Mouse (Mus musculus): ENCODE results near the gene Nif3l1. TPM values are rescaled to one million over a fixed set of nuclear protein-coding genes. Genes with fewer than 3 reads are reported as not detected.

Gene Nif3l1
- total RNA-seq, 2 experiments from 2014 or later: 28.4 to 48.7 TPM

DNA sequence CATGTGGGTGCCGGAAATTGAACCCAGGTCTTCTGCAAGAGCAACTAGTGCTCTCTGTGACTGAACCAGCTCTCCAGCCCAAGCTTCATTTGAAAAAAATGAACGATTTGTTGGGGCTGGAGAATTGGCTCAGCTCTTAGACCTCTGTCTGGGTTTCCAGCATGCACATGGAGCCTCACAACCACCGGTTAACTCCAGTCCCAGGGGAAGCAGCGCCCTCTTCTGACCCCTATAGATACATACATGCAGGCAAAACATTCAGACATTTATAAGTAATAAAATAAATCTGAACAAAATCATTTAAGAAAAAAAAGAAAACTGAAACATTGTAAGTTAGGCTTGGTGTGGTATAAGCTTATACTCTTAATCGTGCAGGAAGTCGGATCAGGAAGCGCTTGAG is 3.4 kb downstream of the Nif3l1 start:
- ATAC-seq (replicated peaks; ENCODE audit: poor library complexity, severe bottlenecking): no peak

GRCm38 (mm10) chr1:58454316-58454715 is 9.4 kb downstream of the Nif3l1 start:
- ATAC-seq (replicated peaks; ENCODE audit: poor library complexity, severe bottlenecking): no peak; the same call in 1 of the 2 replicates

DNA sequence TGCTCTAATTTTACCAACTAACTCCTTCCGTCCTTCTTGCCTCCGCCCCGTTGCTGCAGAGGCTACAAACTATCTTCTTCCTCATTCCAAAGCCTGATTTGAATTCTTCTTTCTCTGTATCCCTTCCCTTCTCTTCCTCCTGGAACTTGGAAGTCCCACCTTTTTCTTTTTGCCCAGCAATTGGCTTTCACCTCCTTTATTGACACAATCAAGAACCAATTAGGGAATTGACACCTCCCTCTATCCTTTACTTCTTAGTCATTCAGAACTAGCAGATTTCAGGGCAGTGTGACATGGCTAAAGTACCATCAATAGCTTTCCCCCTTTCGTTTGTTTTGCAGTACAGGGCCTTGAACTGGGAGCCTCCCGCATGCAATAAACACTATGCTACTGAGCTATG is 13.2 kb downstream of the Nif3l1 start:
- no peak for ATAC-seq (replicated peaks; ENCODE audit: poor library complexity, severe bottlenecking)

DNA sequence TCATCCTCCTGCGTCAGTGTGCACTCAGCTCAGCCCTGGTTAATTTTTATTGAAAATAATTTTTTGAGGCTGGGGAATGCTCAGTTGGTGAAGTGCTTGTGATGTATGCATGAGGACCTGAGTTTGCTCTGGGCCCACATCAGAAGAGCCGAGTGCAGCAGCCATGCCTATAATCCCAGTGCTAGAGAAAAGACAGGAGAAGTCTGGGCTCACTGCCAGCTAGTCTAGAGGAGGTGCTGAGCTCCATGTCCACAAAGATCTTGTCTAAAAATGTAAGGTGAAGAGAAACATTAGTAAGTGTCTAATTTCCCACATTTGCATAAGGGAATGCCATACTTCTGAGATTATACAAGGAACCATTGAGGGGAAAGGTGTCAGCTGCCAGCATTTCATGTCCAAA is 13.9 kb downstream of the Nif3l1 start:
- no peak for ATAC-seq (replicated peaks; ENCODE audit: poor library complexity, severe bottlenecking)

DNA sequence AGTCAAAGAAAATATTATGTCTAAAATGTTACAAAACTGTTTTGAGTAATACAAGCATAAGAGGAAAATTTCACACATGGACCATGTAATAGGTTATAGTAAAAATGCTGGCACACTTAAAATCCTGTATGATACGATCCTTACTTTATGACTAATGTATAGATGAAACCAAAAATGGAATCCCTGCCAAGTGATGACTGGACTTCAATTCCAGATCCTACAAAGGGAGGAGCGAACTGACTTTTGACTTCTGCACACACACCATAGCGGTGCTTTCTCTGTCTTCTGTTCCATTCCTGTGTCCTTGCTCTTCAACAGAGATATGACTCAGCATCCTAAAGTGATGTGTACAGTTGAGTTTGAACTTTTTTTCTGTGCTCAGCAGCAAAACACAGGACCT is 15.6 kb downstream of the Nif3l1 start:
- no peak for ATAC-seq (replicated peaks; ENCODE audit: poor library complexity, severe bottlenecking)

GRCm38 (mm10) chr1:58463935-58464334 is 19.0 kb downstream of the Nif3l1 start:
- ATAC-seq (replicated peaks; ENCODE audit: poor library complexity, severe bottlenecking): no peak

DNA sequence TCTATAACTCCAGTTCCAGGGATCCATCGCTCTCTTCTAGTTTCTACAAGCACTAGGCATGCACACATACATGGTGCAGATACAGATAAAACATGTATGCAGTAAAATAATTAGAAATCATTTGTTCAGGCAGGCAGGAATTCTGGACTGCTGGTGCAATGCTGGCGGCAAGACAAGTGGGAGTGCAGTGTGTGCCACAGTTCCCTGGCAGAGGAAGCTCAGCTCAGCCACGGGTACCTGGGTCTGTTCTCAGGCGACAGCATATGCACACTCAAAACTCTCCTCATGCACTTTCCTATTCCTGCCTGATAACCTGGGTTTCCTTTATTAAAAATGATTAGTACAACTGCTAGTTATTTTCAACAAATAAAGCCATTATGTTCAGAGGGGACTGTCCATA is 20.1 kb downstream of the Nif3l1 start:
- no peak for ATAC-seq (replicated peaks; ENCODE audit: poor library complexity, severe bottlenecking)

DNA sequence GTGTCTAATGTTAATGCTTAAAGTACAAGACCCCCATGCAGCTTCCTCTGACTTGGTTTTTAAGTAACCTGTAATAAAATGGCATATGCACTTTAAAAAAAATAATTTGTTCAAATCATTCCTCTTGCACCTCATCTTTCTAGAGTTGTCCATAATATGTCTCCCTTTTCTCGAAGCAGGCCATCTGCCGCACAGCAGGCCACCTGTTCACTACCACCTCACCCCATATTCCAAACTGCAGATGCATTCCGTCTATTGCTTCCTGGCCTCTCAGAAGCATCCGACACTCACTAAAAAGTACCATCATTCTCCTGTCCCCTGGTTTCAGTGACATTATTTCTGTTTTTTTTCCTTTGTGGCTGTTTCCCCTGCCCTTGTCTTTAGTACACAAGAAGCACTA is 20.6 kb downstream of the Nif3l1 start:
- ATAC-seq (replicated peaks; ENCODE audit: poor library complexity, severe bottlenecking): no peak

- no peak for ATAC-seq (replicated peaks; ENCODE audit: poor library complexity, severe bottlenecking)
Measured at GRCm38 (mm10) chr1:58475662-58476061, 30.7 kb downstream of the Nif3l1 start.

- no peak for ATAC-seq (replicated peaks; ENCODE audit: poor library complexity, severe bottlenecking)
Measured at GRCm38 (mm10) chr1:58482647-58483046, 37.7 kb downstream of the Nif3l1 start.

- no peak for ATAC-seq (replicated peaks; ENCODE audit: poor library complexity, severe bottlenecking)
Measured at GRCm38 (mm10) chr1:58495603-58496002, 50.7 kb downstream of the Nif3l1 start.

- ATAC-seq (replicated peaks; ENCODE audit: poor library complexity, severe bottlenecking): no peak
Measured at GRCm38 (mm10) chr1:58497678-58498077, 52.7 kb downstream of the Nif3l1 start.

DNA sequence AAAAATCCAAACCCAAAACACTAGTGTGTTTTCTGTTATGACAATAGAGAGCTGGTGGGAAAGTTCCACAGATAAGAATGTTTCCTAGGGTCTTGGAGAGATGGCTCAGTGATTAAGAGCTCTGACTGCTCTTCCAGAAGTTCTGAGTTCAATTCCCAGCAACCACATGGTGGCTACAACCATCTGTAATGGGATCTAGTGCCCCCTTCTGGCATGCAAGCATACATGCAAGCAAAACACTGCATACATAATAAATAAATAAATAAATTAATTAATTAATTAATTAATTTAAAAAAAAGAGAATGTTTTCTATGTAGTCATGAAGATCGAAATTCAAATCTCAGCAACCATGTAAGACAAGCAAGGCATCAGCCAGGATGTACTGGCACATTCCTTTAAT is 53.8 kb downstream of the Nif3l1 start:
- ATAC-seq (replicated peaks; ENCODE audit: poor library complexity, severe bottlenecking): no peak

GRCm38 (mm10) chr1:58503134-58503533 is 58.2 kb downstream of the Nif3l1 start:
- no peak for ATAC-seq (replicated peaks; ENCODE audit: poor library complexity, severe bottlenecking)

- ATAC-seq (replicated peaks; ENCODE audit: poor library complexity, severe bottlenecking): no peak
Measured at GRCm38 (mm10) chr1:58503793-58504370, 58.9 kb downstream of the Nif3l1 start.

DNA sequence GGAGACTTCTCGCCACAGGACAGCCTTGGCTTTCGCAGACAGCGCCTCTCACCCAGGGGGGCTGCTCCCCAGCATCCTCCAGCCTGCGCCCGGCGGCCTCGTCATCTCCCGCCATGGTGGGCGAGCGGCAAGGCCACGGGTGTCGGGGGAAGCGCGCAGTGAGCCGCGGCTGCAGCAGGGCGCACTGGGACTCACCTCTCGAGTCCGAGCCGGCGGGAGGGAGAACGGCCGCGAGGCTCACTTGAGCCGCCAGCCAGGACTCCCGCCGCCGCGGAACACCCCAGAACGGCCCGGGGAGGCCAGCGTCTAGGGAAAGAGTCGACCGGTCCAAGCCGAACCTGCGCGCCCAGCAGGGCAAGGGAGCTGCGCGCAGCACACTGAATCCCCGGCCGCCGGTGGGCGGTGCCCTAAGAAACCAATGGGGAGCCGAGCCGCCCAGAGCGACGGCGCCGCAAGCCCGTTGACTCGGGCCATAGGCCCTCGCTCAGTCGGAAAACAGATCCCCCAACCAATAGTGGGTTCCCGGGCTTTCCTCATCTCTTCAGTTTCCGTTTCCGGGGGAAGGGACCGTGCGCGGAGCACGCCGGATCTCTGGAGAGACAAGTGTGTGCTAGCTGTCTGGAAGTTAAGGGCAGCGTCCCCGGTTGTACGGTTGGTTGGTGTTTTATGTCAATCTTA is 59.8 kb downstream of the Nif3l1 start, which contains the start of gene Orc2:
Gene Orc2 (minus strand): TSS at position 533 of the 678 bp plus-strand sequence.
- peak; percentile 99 for ATAC-seq (replicated peaks; ENCODE audit: poor library complexity, severe bottlenecking)

- ATAC-seq (replicated peaks; ENCODE audit: poor library complexity, severe bottlenecking): no peak
Measured at GRCm38 (mm10) chr1:58507249-58507648, 62.3 kb downstream of the Nif3l1 start.

Other genes with a start within 250 kb of the Nif3l1 start
- gene Aox4, start 234.8 kb upstream of the Nif3l1 start, total RNA-seq (2014; fragmentation: Nextera tagmentation): not detected in 2 replicates
- gene Aox4, start 234.8 kb upstream of the Nif3l1 start, total RNA-seq (2017): not detected in 2 replicates
- gene Aox2, start 166.8 kb upstream of the Nif3l1 start, total RNA-seq (2014; fragmentation: Nextera tagmentation): 0.28 TPM in 1 of 2 replicates, not detected in the other
- gene Aox2, start 166.8 kb upstream of the Nif3l1 start, total RNA-seq (2017): 0.30 TPM in 1 of 2 replicates, not detected in the other
- 149 and 150 TPM in 2 replicates for gene Bzw1, start 52.3 kb upstream of the Nif3l1 start, total RNA-seq (2014; fragmentation: Nextera tagmentation)
- 190 and 212 TPM in 2 replicates for gene Bzw1, start 52.3 kb upstream of the Nif3l1 start, total RNA-seq (2017)
- gene Clk1, start 21.1 kb upstream of the Nif3l1 start, total RNA-seq (2014; fragmentation: Nextera tagmentation): 227 and 268 TPM in 2 replicates
- 362 and 373 TPM in 2 replicates for gene Clk1, start 21.1 kb upstream of the Nif3l1 start, total RNA-seq (2017)
- gene Ppil3, start 335 bp downstream of the Nif3l1 start, total RNA-seq (2014; fragmentation: Nextera tagmentation): 53.0 and 77.8 TPM in 2 replicates
- 87.0 and 141 TPM in 2 replicates for gene Ppil3, start 335 bp downstream of the Nif3l1 start, total RNA-seq (2017)
- gene Orc2, start 60.0 kb downstream of the Nif3l1 start, total RNA-seq (2014; fragmentation: Nextera tagmentation): 30.3 and 35.4 TPM in 2 replicates
- gene Orc2, start 60.0 kb downstream of the Nif3l1 start, total RNA-seq (2017): 71.1 and 79.5 TPM in 2 replicates
- 14.9 and 25.2 TPM in 2 replicates for gene Fam126b, start 141.2 kb downstream of the Nif3l1 start, total RNA-seq (2014; fragmentation: Nextera tagmentation)
- 14.6 and 20.2 TPM in 2 replicates for gene Fam126b, start 141.2 kb downstream of the Nif3l1 start, total RNA-seq (2017)
- gene Ndufb3, start 141.2 kb downstream of the Nif3l1 start, total RNA-seq (2014; fragmentation: Nextera tagmentation): 120 and 177 TPM in 2 replicates
- 62.3 and 124 TPM in 2 replicates for gene Ndufb3, start 141.2 kb downstream of the Nif3l1 start, total RNA-seq (2017)